Mouse (Mus musculus): ENCODE measurements at regions not wholly inside any gene's neighbourhood (a gene's known extent, or its start where the extent isn't known, plus 50 kb on each side); places are given as distances from the start of the nearest gene placed in this dataset.

GRCm38 (mm10) chr19:21140456-21140855 is 131.6 kb upstream of the Zfand5 start:
- H3K4me3 ChIP-seq (ENCODE audit: low read depth, low read length), result no peak overlapping the region
- no peaks in the 10 kb centered on the region for H3K36me3 ChIP-seq (ENCODE audit: control insufficient read depth, insufficient read depth, low read length)
- H3K9ac ChIP-seq (ENCODE audit: low read depth, low read length), result no peak overlapping the region
- no peak for ATAC-seq (ENCODE audit: low FRiP score)
- no peak for DNase-seq (ENCODE audit: low spot score)
- no peaks in the 10 kb centered on the region for H3K9me3 ChIP-seq (ENCODE audit: control insufficient read depth, low read length)
- no peaks in the 10 kb centered on the region; the same call in 1 of the 2 replicates for H3K4me1 ChIP-seq (replicated peaks; ENCODE audit: control insufficient read depth, insufficient read depth, low read length)
- WGBS, result 63% methylated on average over 3 of the region's 3 CpGs
- H3K4me2 ChIP-seq (replicated peaks; ENCODE audit: low read depth, low read length), result no peak overlapping the region
- no peak overlapping the region for H3K27ac ChIP-seq (ENCODE audit: low read depth, low read length)
- no peaks in the 10 kb centered on the region for H3K27me3 ChIP-seq (ENCODE audit: control insufficient read depth, insufficient read depth, low read length)

GRCm38 (mm10) chr19:21138998-21139495 is 133.0 kb upstream of the Zfand5 start:
- Histone ChIP-seq H3K27ac (ENCODE audit: low read depth, low read length) (no peak overlapping the region), H3K9ac (ENCODE audit: low read depth, low read length) (no peak overlapping the region), H3K27me3 (ENCODE audit: control insufficient read depth, insufficient read depth, low read length) (no peaks in the 10 kb centered on the region), H3K4me1 (replicated peaks; ENCODE audit: control insufficient read depth, insufficient read depth, low read length) (no peaks in the 10 kb centered on the region), H3K9me3 (ENCODE audit: control insufficient read depth, low read length) (no peaks in the 10 kb centered on the region), H3K4me3 (ENCODE audit: low read depth, low read length) (no peak overlapping the region), H3K4me2 (replicated peaks; ENCODE audit: low read depth, low read length) (no peak overlapping the region), H3K36me3 (ENCODE audit: control insufficient read depth, insufficient read depth, low read length) (no peaks in the 10 kb centered on the region)
- ATAC-seq (ENCODE audit: low FRiP score) (no peak), DNase-seq (ENCODE audit: low spot score) (no peak)
- WGBS, result 84% methylated on average over 8 of the region's 8 CpGs

- Histone ChIP-seq H3K4me3 (ENCODE audit: low read depth, low read length) (no peak overlapping the region), H3K9me3 (ENCODE audit: control insufficient read depth, low read length) (no peaks in the 10 kb centered on the region), H3K9ac (ENCODE audit: low read depth, low read length) (no peak overlapping the region), H3K36me3 (ENCODE audit: control insufficient read depth, insufficient read depth, low read length) (no peaks in the 10 kb centered on the region), H3K27ac (ENCODE audit: low read depth, low read length) (no peak overlapping the region), H3K4me2 (replicated peaks; ENCODE audit: low read depth, low read length) (no peak overlapping the region), H3K4me1 (replicated peaks; ENCODE audit: control insufficient read depth, insufficient read depth, low read length) (no peaks in the 10 kb centered on the region), H3K27me3 (ENCODE audit: control insufficient read depth, insufficient read depth, low read length) (no peaks in the 10 kb centered on the region)
- WGBS, result 75% methylated on average over 1 of the region's 1 CpGs
- ATAC-seq (ENCODE audit: low FRiP score), result no peak
- DNase-seq (ENCODE audit: low spot score), result no peak
Observed at GRCm38 (mm10) chr19:21136756-21137155, 135.3 kb upstream of the Zfand5 start.

- Histone ChIP-seq H3K9me3 (ENCODE audit: control insufficient read depth, low read length) (no peaks in the 10 kb centered on the region), H3K4me1 (replicated peaks; ENCODE audit: control insufficient read depth, insufficient read depth, low read length) (no peaks in the 10 kb centered on the region), H3K36me3 (ENCODE audit: control insufficient read depth, insufficient read depth, low read length) (no peaks in the 10 kb centered on the region), H3K9ac (ENCODE audit: low read depth, low read length) (no peak overlapping the region), H3K4me3 (ENCODE audit: low read depth, low read length) (no peak overlapping the region), H3K27me3 (ENCODE audit: control insufficient read depth, insufficient read depth, low read length) (no peaks in the 10 kb centered on the region), H3K27ac (ENCODE audit: low read depth, low read length) (no peak overlapping the region), H3K4me2 (replicated peaks; ENCODE audit: low read depth, low read length) (no peak overlapping the region)
- DNase-seq (ENCODE audit: low spot score) (no peak), ATAC-seq (ENCODE audit: low FRiP score) (no peak)
- 44% methylated on average over 5 of the region's 5 CpGs for WGBS
Observed at GRCm38 (mm10) chr19:21135998-21136380, 136.1 kb upstream of the Zfand5 start.

- Histone ChIP-seq H3K4me3 (ENCODE audit: low read depth, low read length) (no peak overlapping the region), H3K9me3 (ENCODE audit: control insufficient read depth, low read length) (no peaks in the 10 kb centered on the region), H3K4me1 (replicated peaks; ENCODE audit: control insufficient read depth, insufficient read depth, low read length) (no peaks in the 10 kb centered on the region), H3K27ac (ENCODE audit: low read depth, low read length) (no peak overlapping the region), H3K4me2 (replicated peaks; ENCODE audit: low read depth, low read length) (no peak overlapping the region), H3K27me3 (ENCODE audit: control insufficient read depth, insufficient read depth, low read length) (no peaks in the 10 kb centered on the region), H3K9ac (ENCODE audit: low read depth, low read length) (no peak overlapping the region), H3K36me3 (ENCODE audit: control insufficient read depth, insufficient read depth, low read length) (no peaks in the 10 kb centered on the region)
- no peak for DNase-seq (ENCODE audit: low spot score)
- peak; percentile 60 for ATAC-seq (ENCODE audit: low FRiP score)
- WGBS, result 34% methylated on average over 6 of the region's 6 CpGs
Observed at GRCm38 (mm10) chr19:21135297-21135997, 136.6 kb upstream of the Zfand5 start.

GRCm38 (mm10) chr19:21129653-21130052 is 142.4 kb upstream of the Zfand5 start:
- no peak overlapping the region for H3K4me3 ChIP-seq (ENCODE audit: low read depth, low read length)
- no peaks in the 10 kb centered on the region for H3K27me3 ChIP-seq (ENCODE audit: control insufficient read depth, insufficient read depth, low read length)
- ATAC-seq (ENCODE audit: low FRiP score) (no peak), DNase-seq (ENCODE audit: low spot score) (no peak)
- no peaks in the 10 kb centered on the region for H3K9me3 ChIP-seq (ENCODE audit: control insufficient read depth, low read length)
- H3K4me2 ChIP-seq (replicated peaks; ENCODE audit: low read depth, low read length), result no peak overlapping the region
- no peak overlapping the region for H3K9ac ChIP-seq (ENCODE audit: low read depth, low read length)
- 86% methylated on average over 5 of the region's 5 CpGs for WGBS
- no peaks in the 10 kb centered on the region for H3K36me3 ChIP-seq (ENCODE audit: control insufficient read depth, insufficient read depth, low read length)
- H3K27ac ChIP-seq (ENCODE audit: low read depth, low read length), result no peak overlapping the region
- no peaks in the 10 kb centered on the region for H3K4me1 ChIP-seq (replicated peaks; ENCODE audit: control insufficient read depth, insufficient read depth, low read length)

- Histone ChIP-seq H3K4me3 (ENCODE audit: low read depth, low read length) (no peak overlapping the region), H3K4me2 (replicated peaks; ENCODE audit: low read depth, low read length) (no peak overlapping the region), H3K36me3 (ENCODE audit: control insufficient read depth, insufficient read depth, low read length) (no peaks in the 10 kb centered on the region), H3K9me3 (ENCODE audit: control insufficient read depth, low read length) (no peaks in the 10 kb centered on the region), H3K27ac (ENCODE audit: low read depth, low read length) (no peak overlapping the region), H3K9ac (ENCODE audit: low read depth, low read length) (no peak overlapping the region), H3K4me1 (replicated peaks; ENCODE audit: control insufficient read depth, insufficient read depth, low read length) (no peaks in the 10 kb centered on the region), H3K27me3 (ENCODE audit: control insufficient read depth, insufficient read depth, low read length) (no peaks in the 10 kb centered on the region)
- ATAC-seq (ENCODE audit: low FRiP score), result no peak
- no peak for DNase-seq (ENCODE audit: low spot score)
- WGBS, result 87% methylated on average over 8 of the region's 8 CpGs
Observed at GRCm38 (mm10) chr19:21127079-21127745, 144.9 kb upstream of the Zfand5 start.

- Histone ChIP-seq H3K27me3 (ENCODE audit: control insufficient read depth, insufficient read depth, low read length) (no peaks in the 10 kb centered on the region), H3K4me1 (replicated peaks; ENCODE audit: control insufficient read depth, insufficient read depth, low read length) (no peaks in the 10 kb centered on the region), H3K4me2 (replicated peaks; ENCODE audit: low read depth, low read length) (no peak overlapping the region), H3K9ac (ENCODE audit: low read depth, low read length) (no peak overlapping the region), H3K4me3 (ENCODE audit: low read depth, low read length) (no peak overlapping the region), H3K27ac (ENCODE audit: low read depth, low read length) (no peak overlapping the region), H3K36me3 (ENCODE audit: control insufficient read depth, insufficient read depth, low read length) (no peaks in the 10 kb centered on the region), H3K9me3 (ENCODE audit: control insufficient read depth, low read length) (no peaks in the 10 kb centered on the region)
- DNase-seq (ENCODE audit: low spot score) (no peak), ATAC-seq (ENCODE audit: low FRiP score) (no peak)
- WGBS, result 88% methylated on average over 2 of the region's 2 CpGs
Observed at GRCm38 (mm10) chr19:21126670-21127069, 145.4 kb upstream of the Zfand5 start.

GRCm38 (mm10) chr19:21119477-21119876 is 152.6 kb upstream of the Zfand5 start:
- ATAC-seq (ENCODE audit: low FRiP score) (no peak), DNase-seq (ENCODE audit: low spot score) (no peak)
- WGBS, result 90% methylated on average over 6 of the region's 6 CpGs
- Histone ChIP-seq H3K4me2 (replicated peaks; ENCODE audit: low read depth, low read length) (no peak overlapping the region), H3K9me3 (ENCODE audit: control insufficient read depth, low read length) (no peaks in the 10 kb centered on the region), H3K36me3 (ENCODE audit: control insufficient read depth, insufficient read depth, low read length) (no peaks in the 10 kb centered on the region), H3K4me1 (replicated peaks; ENCODE audit: control insufficient read depth, insufficient read depth, low read length) (no peaks in the 10 kb centered on the region), H3K4me3 (ENCODE audit: low read depth, low read length) (no peak overlapping the region), H3K9ac (ENCODE audit: low read depth, low read length) (no peak overlapping the region), H3K27me3 (ENCODE audit: control insufficient read depth, insufficient read depth, low read length) (no peaks in the 10 kb centered on the region), H3K27ac (ENCODE audit: low read depth, low read length) (no peak overlapping the region)
